Mouse (Mus musculus) embryonic stem cell, embryonic (primary cell): ENCODE measurements around the gene Tm6sf2.

ENCODE experiments used
- CTCF ChIA-PET, 4 experiments: fragments of 300-600 bp in 2 of 4; fragments of 350-600 bp in 2 of 4; sonication (Branson Sonifier 250); formaldehyde crosslinking; loops; one replicate each; lab custom pipeline; 2022; ENCODE audit warnings: inconsistent platforms in 2 of 4; lab: Charles Lee
- POLR2A ChIA-PET, 4 experiments: fragments of 300-600 bp in 2 of 4; fragments of 350-600 bp in 2 of 4; sonication (Branson Sonifier 250); formaldehyde crosslinking; loops; one replicate each; lab custom pipeline; 2022; ENCODE audit warnings: antibody characterized with exemption in 4 of 4, inconsistent platforms in 1 of 4; lab: Charles Lee

The Tm6sf2 gene

DNA sequence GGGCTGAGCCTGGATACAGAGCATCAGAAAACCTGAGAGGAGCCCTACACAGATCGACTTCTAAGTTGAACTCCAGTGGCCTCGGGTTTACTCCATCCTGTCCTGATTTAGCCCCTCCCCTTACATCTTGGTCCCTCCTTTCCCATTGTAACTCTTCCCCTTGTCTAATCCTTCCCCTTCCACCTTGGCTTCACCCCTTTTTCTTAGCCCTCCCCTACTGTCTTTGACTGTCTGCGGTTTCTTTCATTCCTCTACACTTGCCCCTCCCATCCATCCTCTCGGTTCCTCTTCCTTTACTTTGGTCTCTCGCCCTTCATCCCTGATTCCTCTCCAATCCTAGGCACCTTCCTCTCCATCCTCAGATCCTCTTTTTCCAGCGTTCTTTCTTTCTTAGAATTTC is 41.8 kb downstream of the Tm6sf2 start:
- ChIA-PET POLR2A (interaction anchor here in 1 of 4 experiments (1.2 kb wide), 1 partner anchor 15 kb away, joined by 3 read pairs; no protein-coding TSS in a partner anchor), CTCF (interaction anchor here in 1 of 4 experiments (0.5 kb wide), 1 partner anchor 10 kb away, joined by 4 read pairs; no protein-coding TSS in a partner anchor)

DNA sequence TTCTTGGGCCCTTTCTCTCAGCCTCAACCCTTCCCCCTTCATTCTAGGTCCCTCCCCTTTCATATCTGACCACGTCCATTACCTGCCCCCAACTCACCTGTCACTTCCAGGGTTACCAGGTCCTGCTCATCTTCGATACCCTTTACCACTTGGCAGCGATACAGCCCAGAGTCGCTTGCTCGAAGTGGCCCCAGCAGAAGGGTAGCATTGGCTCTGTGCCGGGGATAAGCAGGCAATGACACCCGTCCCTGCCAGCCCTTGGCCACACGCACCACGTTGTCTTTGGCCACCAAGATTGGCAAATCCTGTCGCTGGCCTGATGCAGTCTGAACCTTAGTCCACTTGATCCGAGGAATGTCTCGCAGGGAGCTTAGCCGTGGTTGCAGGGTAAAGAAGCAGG is 42.2 kb downstream of the Tm6sf2 start:
- POLR2A ChIA-PET = interaction anchor here in 1 of 4 experiments (1.2 kb wide), 1 partner anchor 15 kb away, joined by 3 read pairs; no protein-coding TSS in a partner anchor
- CTCF ChIA-PET = interaction anchor here in 1 of 4 experiments (0.7 kb wide), 1 partner anchor 10 kb away, joined by 3 read pairs; no protein-coding TSS in a partner anchor

DNA sequence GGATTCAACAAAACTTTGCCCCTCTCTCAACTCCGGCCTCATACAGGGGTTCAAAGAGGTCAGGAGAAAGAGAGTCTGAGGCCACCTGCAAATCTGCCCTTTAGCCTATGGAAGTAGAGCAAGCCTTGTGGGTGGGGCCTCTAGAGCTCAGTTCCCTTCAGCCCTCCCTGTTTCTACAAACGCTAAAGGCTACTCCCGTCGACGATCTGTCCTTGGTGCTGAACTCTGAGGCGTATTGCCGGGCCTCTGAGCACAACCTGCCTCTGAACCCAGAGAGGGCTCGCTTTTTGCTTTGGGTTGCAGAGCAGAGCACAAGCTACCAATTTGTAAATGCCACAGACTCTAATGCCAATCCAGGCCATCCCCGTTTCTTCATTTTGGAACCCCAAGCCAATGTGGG is 44.9 kb downstream of the Tm6sf2 start:
- ChIA-PET CTCF (interaction anchor here in 2 of 4 experiments (0.6 to 2.6 kb wide), 6 partner anchors 10 to 55 kb away, joined by 3 to 14 read pairs (median 3); partner anchors contain the start of genes Tm6sf2 (in 1 of the 2) and Tmem161a (in 1 of the 2)), POLR2A (interaction anchor here in 3 of 4 experiments (0.6 to 2.5 kb wide), 24 partner anchors 11 to 581 kb away, joined by 3 to 12 read pairs (median 3); partner anchors contain the start of genes Nr2c2ap (in 3 of the 3), Hapln4 (in 1 of the 3), Jund (in 1 of the 3) and Slc25a42 (in 1 of the 3))

GRCm38 (mm10) chr8:70118726-70119700 is 46.3 kb downstream of the Tm6sf2 start:
- ChIA-PET POLR2A (interaction anchor here in 3 of 4 experiments (0.5 to 2.5 kb wide), 21 partner anchors 10 to 992 kb away, joined by 3 to 12 read pairs (median 3); partner anchors contain the start of genes Hapln4 (in 1 of the 3), Mau2 (in 1 of the 3), Nr2c2ap (in 1 of the 3) and Slc25a42 (in 1 of the 3)), CTCF (interaction anchor here in 1 of 4 experiments (1.1 to 2.6 kb wide), 4 partner anchors 14 to 77 kb away, joined by 3 to 14 read pairs (median 4); partner anchors contain the start of genes Borcs8 and Rfxank)

GRCm38 (mm10) chr8:70120667-70121066 is 47.9 kb downstream of the Tm6sf2 start, which contains the start of gene Ncan:
Ncan (minus strand) TSS chr8:70120873.
- ChIA-PET POLR2A (interaction anchor here (0.5 to 2.0 kb wide), 27 partner anchors 8 to 298 kb away, joined by 3 to 19 read pairs (median 4); partner anchors contain the start of genes Nr2c2ap (in 2 of the 4), Lpar2 (in 1 of the 4), Mef2b (in 1 of the 4) and Rfxank (in 1 of the 4)), CTCF (interaction anchor here in 3 of 4 experiments (0.6 to 1.5 kb wide), 8 partner anchors 8 to 489 kb away, joined by 3 to 5 read pairs (median 4); no protein-coding TSS in a partner anchor)

- POLR2A ChIA-PET = no interaction called here
- CTCF ChIA-PET = interaction anchor here in 1 of 4 experiments (1.0 kb wide), 1 partner anchor 18 kb away, joined by 5 read pairs; no protein-coding TSS in a partner anchor
Observed at GRCm38 (mm10) chr8:70122863-70123262, 50.1 kb downstream of the Tm6sf2 start.

DNA sequence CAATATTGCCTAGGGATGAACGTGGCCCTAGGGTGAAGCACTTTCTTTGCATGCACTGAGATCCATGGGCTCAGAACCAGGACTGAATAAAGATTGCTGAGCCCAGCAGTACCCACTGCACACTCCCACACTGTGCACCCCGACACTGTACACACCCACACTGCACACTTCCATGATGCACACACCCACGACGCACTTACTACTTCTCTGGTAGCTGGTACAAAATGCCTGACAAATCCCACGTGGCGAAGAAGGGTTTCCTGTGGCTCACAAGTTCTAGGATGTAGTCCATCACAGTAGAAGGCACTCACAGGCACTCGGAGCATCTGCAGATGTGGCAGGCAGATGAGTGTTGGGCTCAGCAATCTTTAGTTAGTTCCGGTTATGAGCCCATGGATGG is 52.3 kb downstream of the Tm6sf2 start:
- POLR2A ChIA-PET = interaction anchor here in 1 of 4 experiments (0.9 kb wide), 1 partner anchor 34 kb away, joined by 3 read pairs; no protein-coding TSS in a partner anchor
- CTCF ChIA-PET = interaction anchor here in 1 of 4 experiments (0.6 kb wide), 1 partner anchor 61 kb away, joined by 3 read pairs; no protein-coding TSS in a partner anchor

- ChIA-PET POLR2A (interaction anchor here in 3 of 4 experiments (0.5 to 6.5 kb wide), 13 partner anchors 10 to 639 kb away, joined by 3 to 57 read pairs (median 8); partner anchors contain the start of genes Tmem161a (in 2 of the 3), Borcs8 (in 1 of the 3), Mef2b (in 1 of the 3) and Rfxank (in 1 of the 3)), CTCF (no interaction called here)
Observed at GRCm38 (mm10) chr8:70128435-70128834, 55.7 kb downstream of the Tm6sf2 start.

DNA sequence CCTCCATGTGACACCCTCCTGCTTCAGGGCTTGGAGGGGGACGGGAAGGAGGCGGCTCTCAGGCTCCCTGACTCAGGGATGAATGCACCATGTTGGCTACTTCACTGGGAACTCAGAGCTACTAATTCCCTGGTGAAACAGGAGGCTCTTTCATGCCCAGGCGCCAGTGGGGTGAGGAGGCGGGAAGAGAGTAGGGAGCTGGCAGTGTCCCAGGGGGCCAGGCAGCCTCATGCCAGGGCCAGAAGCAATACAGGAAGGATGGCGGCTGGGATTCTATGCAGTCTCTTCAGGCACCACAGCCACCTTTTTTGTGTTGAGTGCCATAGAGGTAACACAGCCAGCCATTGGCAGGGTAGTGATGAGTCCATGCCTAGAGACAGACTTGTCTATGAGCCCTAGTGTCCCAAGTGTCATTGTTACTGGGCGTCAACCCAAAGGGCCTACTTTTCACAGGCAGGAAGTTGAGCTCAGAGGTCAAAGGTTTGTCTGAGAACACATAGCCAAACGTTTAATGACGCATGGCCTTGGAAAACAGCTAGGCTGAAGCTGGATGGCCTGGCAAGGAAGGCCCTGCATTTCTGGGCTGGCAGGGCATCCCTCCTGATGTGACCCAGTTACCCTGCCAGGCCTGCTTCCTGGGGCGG is 56.7 kb downstream of the Tm6sf2 start:
- CTCF ChIA-PET = interaction anchor here in 2 of 4 experiments (0.6 to 1.3 kb wide), 2 partner anchors 9 to 19 kb away, joined by 3 to 5 read pairs; partner anchors contain the start of gene Ncan (in 1 of the 2)
- POLR2A ChIA-PET = interaction anchor here (0.5 to 6.5 kb wide), 47 partner anchors 8 to 638 kb away, joined by 3 to 57 read pairs (median 5); partner anchors contain the start of genes Slc25a42 (in 4 of the 4), Borcs8 (in 3 of the 4), Ncan (in 3 of the 4) and Rfxank (in 3 of the 4)
